Mouse (Mus musculus) gastrocnemius, adult 2 months (tissue): ENCODE results near the gene Capn12. TPM values are rescaled to one million over a fixed set of nuclear protein-coding genes. Genes with fewer than 3 reads are reported as not detected.

Experiments used
- DNase-seq: peaks from one replicate; pipeline ENCODE4 v3.0.0; 2022
- H3K27ac ChIP-seq: fragments of 200-600 bp; 2 replicates; pipeline ENCODE4 v1.8.1; 2022; ENCODE audit warnings: mild to moderate bottlenecking
- H3K4me3 ChIP-seq: fragments of 200-600 bp; 2 replicates; pipeline ENCODE4 v1.8.1; 2022; ENCODE audit warnings: mild to moderate bottlenecking, moderate library complexity
- CTCF ChIP-seq: fragments of 200-600 bp; IDR thresholded peaks from 2 replicates; pipeline ENCODE4 v1.8.1; 2022; ENCODE audit warnings: antibody characterized with exemption, mild to moderate bottlenecking, moderate library complexity
- intact Hi-C: fragments of 180-260 bp; cut with DNase I; formaldehyde crosslinking; loops from one replicate; pipeline ENCODE4 v1.15.1; 2025
- long read RNA-seq, 2 experiments: library from polyadenylated mRNA; stranded (forward); transcript quantifications; one replicate each; pipeline ENCODE4 v2.0.0; 2021
- total RNA-seq, 2 experiments: library from RNA; stranded (reverse); gene quantifications; 2 replicates each; pipeline ENCODE4 v1.2.3; 2021

Gene Capn12
- total RNA-seq = under 1 TPM; 0.15 to 0.28 TPM
- long read RNA-seq, experiment 1 = 0 reads
- long read RNA-seq, experiment 2, partial matches to known transcripts = 1 of 2 reads
- long read RNA-seq, experiment 2, other reads (novel, unspliced or antisense) = 1 of 2 reads

DNA sequence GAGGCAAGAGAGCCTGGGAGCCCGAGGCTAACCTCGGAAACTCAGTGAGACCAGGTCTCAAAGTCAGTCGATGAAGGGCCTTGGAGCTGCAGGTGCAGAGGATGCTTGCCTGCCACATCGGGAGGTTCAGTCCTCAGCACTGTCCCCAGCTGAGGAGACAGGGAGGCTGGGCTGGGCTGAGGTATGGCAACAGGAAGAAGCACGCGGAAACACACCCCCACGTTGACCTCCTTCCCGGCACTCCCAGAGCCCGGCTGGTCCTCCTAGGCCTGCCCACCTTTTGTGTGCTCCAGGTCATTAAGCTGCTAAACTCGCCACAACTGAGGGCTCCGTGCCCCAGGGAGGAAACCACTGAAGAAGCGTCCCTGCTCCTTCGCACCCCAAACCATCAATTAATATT, at the start of gene Capn12:
Gene Capn12 (plus strand): TSS at position 224 of the 400 bp plus-strand sequence.
- intact Hi-C loops = no loop called here
- no peak within 1 kb of the TSS for H3K4me3 ChIP-seq
- DNase-seq = no peak
- TF ChIP-seq CTCF = no peak
- no peak within 1 kb of the TSS for H3K27ac ChIP-seq

DNA sequence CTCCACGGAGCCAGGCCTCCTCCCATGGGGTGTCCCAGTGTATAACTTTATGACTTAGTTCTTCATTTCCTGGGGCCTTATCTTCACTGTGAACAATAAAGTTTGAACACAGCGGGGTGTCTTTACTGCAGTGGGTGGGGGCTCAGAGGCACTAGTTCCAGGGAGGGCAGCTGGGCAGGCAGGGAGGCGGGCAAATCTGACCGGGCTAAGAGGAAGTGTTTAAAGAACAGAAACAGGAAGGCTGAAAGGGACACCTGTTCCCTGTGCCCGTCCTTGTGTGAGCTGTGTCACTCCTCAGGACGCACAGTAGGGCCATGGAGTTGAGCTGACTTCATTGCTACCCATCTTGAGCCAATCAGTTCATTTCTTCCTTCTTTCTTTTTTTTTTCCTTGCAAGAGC, 49.1 kb upstream of the Capn12 start:
- no peak for DNase-seq
- intact Hi-C loops = no loop called here
- Histone ChIP-seq H3K4me3 (no peak overlapping the region), H3K27ac (no peak overlapping the region)
- no peak for TF ChIP-seq CTCF

DNA sequence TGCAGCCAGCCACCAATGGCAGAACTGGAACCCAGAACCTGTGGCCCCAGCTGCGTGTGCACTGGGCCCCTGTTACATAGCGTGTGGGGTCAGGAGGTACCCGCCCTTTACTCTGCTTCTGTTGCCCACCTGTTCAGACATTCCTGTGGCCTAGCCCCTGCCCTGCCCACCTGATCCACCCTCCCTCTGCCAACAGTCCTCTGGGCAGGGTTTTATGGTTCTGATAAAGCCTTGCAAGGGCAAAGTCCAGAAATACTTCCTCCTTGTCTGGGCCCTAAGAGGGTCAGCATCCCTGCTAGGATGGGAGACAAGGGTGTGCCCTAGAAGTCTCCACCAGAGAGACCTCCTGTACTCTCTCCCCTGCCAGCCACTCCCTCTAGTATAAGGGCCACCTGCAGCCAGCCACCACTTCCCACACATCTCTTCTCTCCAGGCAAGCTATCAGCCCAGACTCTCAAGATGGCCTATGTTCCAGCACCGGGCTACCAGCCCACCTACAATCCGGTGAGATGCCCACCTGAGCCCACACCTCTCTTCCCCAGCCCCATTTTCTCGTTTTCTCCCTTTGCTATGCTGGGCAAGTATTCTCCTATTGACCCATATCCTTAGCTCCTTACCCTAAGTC, 47.4 kb upstream of the Capn12 start, which contains the start of gene Lgals4:
Gene Lgals4 (plus strand): TSS at position 132 of the 625 bp plus-strand sequence.
- intact Hi-C loops = no loop called here
- no peak for DNase-seq
- no peak for TF ChIP-seq CTCF
- no peak within 1 kb of the TSS for H3K4me3 ChIP-seq
- no peak within 1 kb of the TSS for H3K27ac ChIP-seq

DNA sequence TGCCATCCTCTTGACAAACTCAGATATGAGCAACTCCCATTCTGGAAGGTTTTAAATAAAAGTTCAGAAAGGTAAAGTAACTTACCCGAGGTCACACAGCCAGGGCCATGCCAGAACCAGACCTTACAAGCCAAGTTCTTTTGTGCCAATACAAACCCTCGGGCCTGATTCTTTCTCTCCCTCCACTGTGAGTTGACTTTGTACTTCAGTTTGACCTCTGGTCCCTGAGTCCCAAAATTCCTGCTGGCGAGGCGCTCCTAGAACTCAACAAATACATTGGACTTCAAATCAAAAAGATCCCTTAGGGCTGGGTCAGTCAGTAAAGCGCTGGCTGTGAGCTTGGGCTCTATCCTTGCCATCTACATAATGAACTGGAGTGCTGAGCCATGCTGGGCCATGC, 44.3 kb upstream of the Capn12 start:
- Histone ChIP-seq H3K4me3 (no peak overlapping the region), H3K27ac (no peak overlapping the region)
- TF ChIP-seq CTCF = no peak
- intact Hi-C loops = no loop called here
- DNase-seq = no peak

DNA sequence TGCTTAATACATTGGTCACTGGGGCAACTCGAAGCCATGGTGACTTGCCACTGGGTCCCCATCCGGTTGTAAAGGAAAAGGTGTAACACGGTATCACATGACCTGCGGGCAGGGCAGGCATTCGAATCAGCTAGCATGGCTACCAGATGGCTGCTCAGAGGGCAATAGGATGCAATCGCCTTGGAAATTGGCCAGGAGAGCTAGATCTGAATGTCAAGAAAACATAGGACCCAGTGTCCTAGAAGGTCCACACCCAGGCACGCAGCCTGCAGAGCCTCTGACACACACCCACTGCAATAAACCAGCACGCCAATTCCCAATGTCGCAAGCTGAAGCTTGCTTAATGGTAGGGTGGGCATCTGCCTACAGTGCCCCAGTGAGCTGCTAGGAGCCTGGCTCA, 42.9 kb upstream of the Capn12 start:
- TF ChIP-seq CTCF = no peak
- Histone ChIP-seq H3K4me3 (no peak overlapping the region), H3K27ac (no peak overlapping the region)
- intact Hi-C loops = no loop called here
- no peak for DNase-seq

DNA sequence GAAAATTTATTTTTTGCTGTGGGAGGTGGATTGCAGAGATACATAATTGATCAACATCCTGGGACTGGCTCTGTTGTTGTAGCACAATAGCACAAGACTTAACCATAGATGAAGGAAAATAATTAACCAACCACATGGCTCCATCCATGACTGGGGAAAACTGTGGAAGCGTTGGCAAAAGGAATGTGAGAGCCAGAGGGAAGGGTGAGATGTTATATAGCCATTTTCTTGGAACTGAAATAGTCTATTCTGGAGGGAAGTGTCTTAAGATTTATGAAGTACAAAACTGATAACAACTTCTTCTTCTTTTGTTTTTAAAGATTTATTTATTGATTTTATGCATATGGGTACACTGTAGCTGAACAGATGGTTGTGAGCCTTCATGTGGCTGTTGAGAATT, 33.9 kb upstream of the Capn12 start:
- H3K4me3 ChIP-seq = no peak overlapping the region
- intact Hi-C loops = no loop called here
- no peak for TF ChIP-seq CTCF
- DNase-seq = no peak
- H3K27ac ChIP-seq = no peak overlapping the region

DNA sequence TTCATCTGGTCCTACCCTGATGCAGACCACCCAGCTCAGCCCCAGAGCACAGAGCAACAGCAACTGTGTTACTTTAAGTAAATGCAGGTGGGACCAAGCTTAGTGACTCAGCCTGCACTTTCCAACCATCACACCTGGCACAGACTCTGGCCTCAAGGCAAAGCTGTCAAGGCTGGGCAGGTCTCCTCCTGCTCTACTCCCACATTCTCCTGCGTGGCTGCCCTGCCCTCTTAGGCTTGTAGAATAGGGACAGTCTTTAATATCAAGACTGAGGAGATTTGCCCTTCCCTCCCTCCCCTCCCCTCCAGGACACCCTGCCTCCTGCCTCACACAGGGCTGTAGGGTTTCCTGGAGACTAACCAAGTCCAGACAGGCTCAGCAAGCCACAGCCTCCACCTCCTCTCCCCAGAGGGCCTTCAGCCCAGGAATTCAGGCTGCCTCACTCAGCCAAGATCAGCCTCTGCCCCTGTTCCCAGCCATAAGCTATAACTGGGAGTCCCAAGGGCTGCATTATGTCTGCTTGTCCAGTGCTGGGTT, 31.5 kb upstream of the Capn12 start:
- Histone ChIP-seq H3K4me3 (no peak overlapping the region), H3K27ac (0 out of 2 replicates have a peak overlapping the region, but pooled peaks have one; percentile 8)
- TF ChIP-seq CTCF = no peak
- DNase-seq = no peak
- intact Hi-C loops = no loop called here

DNA sequence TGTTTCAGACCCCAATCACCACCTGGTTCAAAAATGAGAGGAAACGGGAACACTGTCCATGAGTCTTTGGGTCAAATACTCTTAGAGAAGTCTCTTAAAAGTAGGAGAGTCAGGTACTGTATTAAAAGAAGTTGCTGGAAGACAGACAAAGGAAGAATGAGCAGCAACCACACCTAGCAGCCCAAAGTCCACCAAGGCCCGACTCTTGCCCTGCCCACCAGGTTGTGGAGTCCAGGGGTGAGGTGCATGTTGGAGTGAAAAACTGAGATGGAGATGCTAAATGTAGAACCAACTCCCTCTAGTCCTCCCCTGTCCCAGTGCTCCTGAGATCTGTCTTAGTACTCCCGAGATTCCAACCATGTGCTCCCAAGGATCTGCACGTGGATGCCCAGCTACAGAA, 30.6 kb upstream of the Capn12 start:
- DNase-seq = no peak

DNA sequence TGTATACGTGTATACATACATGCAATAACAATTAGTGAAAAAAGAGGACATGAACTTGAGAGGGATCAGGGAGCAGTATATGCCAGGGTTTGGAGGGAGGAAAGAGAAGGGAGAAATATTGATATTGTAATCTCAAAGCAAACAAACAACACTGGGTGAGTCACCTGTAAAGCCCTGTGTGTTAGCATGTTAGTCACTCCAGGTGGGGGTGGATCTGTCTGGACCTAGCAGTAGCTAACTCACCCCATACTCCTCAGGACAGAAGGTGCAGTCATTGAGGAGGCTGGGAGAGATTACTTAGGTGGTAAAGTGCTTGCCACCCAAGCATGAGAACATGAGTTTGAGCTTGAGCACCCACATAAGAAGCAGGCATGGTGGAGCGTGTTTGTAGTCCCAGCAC, 21.3 kb upstream of the Capn12 start:
- TF ChIP-seq CTCF = no peak
- no peak for DNase-seq
- intact Hi-C loops = no loop called here
- H3K4me3 ChIP-seq = no peak overlapping the region
- no peak overlapping the region for H3K27ac ChIP-seq

More for the DNA sequence above, 30.6 kb upstream of the Capn12 start:
- intact Hi-C loops = no loop called here
- Histone ChIP-seq H3K27ac (no peak overlapping the region), H3K4me3 (no peak overlapping the region)
- TF ChIP-seq CTCF = no peak

DNA sequence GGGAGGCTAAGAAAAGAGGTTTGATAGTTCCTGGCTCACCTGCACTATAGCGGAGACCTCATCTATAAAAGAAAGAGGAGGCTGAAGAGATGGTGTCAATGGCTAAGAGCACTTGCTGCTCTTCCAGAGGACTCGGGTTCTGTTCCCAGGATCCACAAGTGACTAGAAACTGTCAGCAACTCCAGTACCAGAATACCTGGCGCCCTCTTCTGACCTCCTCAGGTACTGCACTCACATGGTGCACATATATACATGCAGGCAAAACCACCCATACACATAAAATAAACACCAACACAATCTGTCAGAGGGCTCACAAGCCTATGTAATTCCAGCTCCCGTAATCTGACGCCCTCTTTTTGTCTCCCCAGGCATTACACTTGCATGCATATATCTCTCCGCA, 20.3 kb upstream of the Capn12 start:
- DNase-seq = no peak
- H3K4me3 ChIP-seq = no peak overlapping the region
- peak; percentile 31 for TF ChIP-seq CTCF
- intact Hi-C loops = no loop called here
- H3K27ac ChIP-seq = no peak overlapping the region

DNA sequence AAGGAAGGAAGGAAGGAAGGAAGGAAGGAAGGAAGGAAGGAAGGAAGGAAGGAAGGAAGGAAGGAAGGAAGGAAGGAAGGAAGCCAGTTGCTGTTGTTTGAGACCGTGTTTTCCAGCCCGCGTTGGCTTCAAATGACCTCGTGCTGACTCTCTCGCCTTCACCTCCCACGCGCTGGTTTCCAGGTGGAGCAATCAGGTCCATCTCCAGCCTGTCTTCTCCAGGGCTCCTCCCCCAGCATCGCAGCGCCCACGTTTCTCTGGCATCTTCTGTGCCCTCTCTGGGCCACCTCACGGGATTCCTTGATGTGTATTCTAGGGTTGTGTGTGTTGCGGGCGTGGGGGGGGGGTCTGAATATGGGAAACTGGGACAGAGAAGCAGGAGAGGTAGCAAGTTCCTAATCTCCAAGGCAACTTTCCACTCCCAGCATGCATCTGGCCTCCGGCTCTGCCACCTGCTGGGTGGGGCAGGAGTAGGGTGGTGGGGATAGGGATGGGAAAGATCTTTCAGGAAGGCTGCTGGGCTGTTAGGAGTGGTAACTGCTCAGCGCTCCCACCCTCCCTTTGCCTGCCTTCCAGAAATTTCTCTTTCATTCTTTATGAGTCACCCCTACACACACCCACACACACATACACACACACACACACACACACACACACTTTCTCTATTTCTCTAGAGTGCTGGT, 18.3 kb upstream of the Capn12 start:
- Histone ChIP-seq H3K4me3 (no peak overlapping the region), H3K27ac (no peak overlapping the region)
- DNase-seq = no peak
- TF ChIP-seq CTCF = no peak
- intact Hi-C loops = no loop called here

DNA sequence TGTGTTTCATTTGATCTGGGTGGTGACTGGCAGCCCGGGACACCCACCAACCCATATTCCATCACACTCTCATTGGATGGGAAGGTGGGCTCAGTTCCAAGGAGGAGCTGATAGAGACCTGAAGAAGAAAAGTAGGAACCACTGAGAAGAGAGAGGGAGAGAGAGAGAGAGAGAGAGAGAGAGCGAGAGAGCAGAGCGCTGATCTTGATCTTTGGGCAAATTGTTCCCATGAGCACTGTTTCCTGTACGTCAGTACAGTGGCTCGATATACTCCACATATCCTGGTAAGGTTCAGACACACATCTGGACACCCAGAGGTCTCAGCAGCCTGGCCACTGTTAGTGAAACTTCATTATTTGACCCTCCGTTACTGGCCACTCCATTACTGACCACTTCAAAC, 17.7 kb upstream of the Capn12 start, which contains the start of gene Lgals7:
Gene Lgals7 (plus strand): TSS at position 314 of the 400 bp plus-strand sequence.
- Histone ChIP-seq H3K4me3 (no peak within 1 kb of the TSS), H3K27ac (no peak within 1 kb of the TSS)
- TF ChIP-seq CTCF = no peak
- intact Hi-C loops = no loop called here
- no peak for DNase-seq

DNA sequence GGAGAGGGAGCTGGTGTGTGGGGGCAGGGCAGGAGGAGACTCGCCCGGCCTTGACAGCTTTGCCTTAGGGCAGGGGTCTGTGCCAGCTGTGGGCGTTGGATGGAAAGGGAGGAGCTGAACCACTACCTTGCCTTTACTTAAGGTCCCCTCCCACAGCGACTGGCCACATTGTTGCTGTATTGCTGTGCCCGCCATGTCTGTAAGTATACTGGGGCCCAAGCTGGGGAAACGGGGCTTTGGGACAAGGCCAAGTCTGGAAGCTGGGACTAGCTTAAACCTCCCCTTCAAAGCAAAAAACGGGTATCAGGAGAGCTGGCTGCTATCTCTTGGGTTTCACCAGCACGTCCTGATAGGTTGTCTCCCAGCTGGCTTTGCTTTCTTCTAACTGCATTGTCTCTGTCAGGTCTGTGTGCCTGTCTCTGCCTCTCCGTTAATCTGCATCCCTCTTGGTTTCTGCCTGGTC, 16.9 kb upstream of the Capn12 start:
- DNase-seq = no peak
- H3K4me3 ChIP-seq = no peak overlapping the region
- TF ChIP-seq CTCF = no peak
- H3K27ac ChIP-seq = no peak overlapping the region
- intact Hi-C loops = no loop called here
